Mouse (Mus musculus): ENCODE measurements around the gene Olfr66. TPM values are rescaled to one million over a fixed set of nuclear protein-coding genes. Genes with fewer than 3 reads are reported as not detected.

Gene Olfr66
- not detected in 2 replicates for polyA plus RNA-seq (2012; rRNA removed)

GRCm38 (mm10) chr7:103886152-103886551, at the start of gene Olfr66:
Gene Olfr66, minus strand, starts transcription at chr7:103886252.

GRCm38 (mm10) chr7:103934264-103934663, 48.2 kb upstream of the Olfr66 start, which contains the start of gene Olfr632:
Gene Olfr632, plus strand, starts transcription at chr7:103934347.

DNA sequence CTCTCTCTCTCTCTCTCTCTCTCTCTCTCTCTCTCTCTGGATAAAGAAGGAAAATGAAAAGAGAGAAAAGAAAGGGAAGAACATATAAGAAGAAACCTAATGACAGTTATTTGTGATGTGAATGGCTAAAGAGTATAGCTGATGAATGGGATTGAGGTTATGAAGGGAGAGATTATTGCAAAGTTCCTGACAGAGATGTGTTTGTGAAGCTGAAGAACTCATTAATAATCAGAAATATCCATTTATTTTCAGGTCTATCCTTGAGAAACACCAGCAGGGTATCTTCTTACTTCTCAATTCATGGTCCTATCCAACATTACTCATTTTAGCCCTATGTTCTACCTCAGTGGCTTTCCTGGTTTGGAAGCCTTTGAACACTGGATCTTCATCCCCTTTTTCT, 42.5 kb upstream of the Olfr66 start, which contains the start of gene Olfr631:
Gene Olfr631, plus strand, starts transcription at position 301 of the 400 bp plus-strand sequence.

DNA sequence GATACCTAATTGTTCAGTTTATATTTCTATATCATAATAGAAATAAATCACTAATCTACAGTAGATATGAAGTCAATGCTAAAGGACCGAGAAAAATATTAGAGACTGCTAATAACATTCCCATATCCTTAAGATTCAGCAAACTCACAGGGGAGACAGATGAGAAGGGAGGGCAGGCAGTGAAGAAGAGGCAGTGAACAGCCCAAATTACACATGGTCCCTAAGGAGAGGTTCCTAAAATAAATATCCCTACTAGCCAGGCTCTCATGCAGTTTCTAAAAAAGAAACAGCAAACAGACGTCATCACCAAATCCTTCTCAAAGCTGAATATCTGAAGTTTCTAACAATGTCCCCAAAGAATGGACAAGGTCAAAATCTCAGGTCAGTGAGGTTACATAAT, 17.1 kb upstream of the Olfr66 start, which contains the start of gene Olfr65:
Gene Olfr65, plus strand, starts transcription at position 301 of the 400 bp plus-strand sequence.

DNA sequence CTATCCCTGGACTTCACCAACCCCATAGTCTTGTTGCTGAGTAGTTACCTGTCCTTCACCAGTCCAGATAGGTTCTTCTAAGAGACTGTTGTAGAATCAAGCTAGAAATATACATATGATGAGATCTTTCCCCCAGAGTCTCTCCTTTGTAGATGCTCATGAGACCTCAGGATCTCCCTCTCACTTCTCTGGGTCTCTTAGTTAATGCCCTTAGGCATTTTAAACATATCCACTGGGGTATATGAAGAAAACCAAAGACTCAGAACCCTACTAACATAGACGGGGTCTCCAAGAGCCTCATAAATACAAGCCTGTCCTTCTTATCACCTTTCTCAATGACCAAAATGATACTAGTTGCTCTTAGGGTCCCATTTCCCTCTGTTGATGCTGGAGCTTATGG, 8.3 kb upstream of the Olfr66 start, which contains the start of gene Olfr64:
Gene Olfr64, minus strand, starts transcription at position 101 of the 400 bp plus-strand sequence.

DNA sequence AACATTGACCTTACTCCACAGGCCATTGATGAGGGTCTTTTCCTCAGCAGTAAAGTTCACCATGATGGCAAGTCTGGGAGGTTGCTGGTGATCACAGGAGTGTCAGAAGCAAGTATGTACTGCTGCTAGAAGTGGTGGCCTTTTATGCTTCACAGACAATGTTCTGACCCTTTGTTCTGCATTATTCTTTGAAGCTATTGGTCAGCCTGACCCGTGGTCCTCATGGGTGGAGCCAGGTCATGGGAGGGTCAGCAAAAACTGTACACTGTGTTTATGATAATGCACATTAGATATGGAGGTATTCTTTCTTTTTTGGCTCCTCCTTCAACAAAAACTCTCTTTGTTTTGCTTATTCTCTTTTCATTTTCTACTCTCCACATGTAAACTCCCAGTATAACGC, 33.0 kb downstream of the Olfr66 start, which contains the start of gene Hbb-y:
Gene Hbb-y, minus strand, starts transcription at position 127 of the 400 bp plus-strand sequence.

GRCm38 (mm10) chr7:103843034-103843433, 43.0 kb downstream of the Olfr66 start, which contains the start of gene Hbb-bh1:
Gene Hbb-bh1, minus strand, starts transcription at chr7:103843164.

GRCm38 (mm10) chr7:103840268-103840667, 45.8 kb downstream of the Olfr66 start, which contains the start of gene Hbb-bh2:
Gene Hbb-bh2, minus strand, starts transcription at chr7:103840520.

Other genes starting within 250 kb of the Olfr66 start
- not detected in 2 replicates for gene Olfr622, start 243.6 kb downstream of the Olfr66 start, polyA plus RNA-seq (2012; rRNA removed)
- gene Olfr623, start 222.6 kb downstream of the Olfr66 start, polyA plus RNA-seq (2012; rRNA removed): not detected in 2 replicates
- not detected in 2 replicates for gene Olfr624, start 215.1 kb downstream of the Olfr66 start, polyA plus RNA-seq (2012; rRNA removed)
- not detected in 2 replicates for gene Olfr625-ps1, start 203.5 kb downstream of the Olfr66 start, polyA plus RNA-seq (2012; rRNA removed)
- not detected in 2 replicates for gene Olfr243, start 171.6 kb downstream of the Olfr66 start, polyA plus RNA-seq (2012; rRNA removed)
- not detected in 2 replicates for gene Olfr628, start 155.9 kb downstream of the Olfr66 start, polyA plus RNA-seq (2012; rRNA removed)
- not detected in 2 replicates for gene Olfr629, start 141.3 kb downstream of the Olfr66 start, polyA plus RNA-seq (2012; rRNA removed)
- not detected in 2 replicates for gene Olfr630, start 128.9 kb downstream of the Olfr66 start, polyA plus RNA-seq (2012; rRNA removed)
- not detected in 2 replicates for gene Olfr69, start 114.7 kb downstream of the Olfr66 start, polyA plus RNA-seq (2012; rRNA removed)
- not detected in 2 replicates for gene Olfr68, start 106.6 kb downstream of the Olfr66 start, polyA plus RNA-seq (2012; rRNA removed)
- not detected in 2 replicates for gene Olfr67, start 94.4 kb downstream of the Olfr66 start, polyA plus RNA-seq (2012; rRNA removed)
- 36.7 and 60.5 TPM in 2 replicates for gene Hbb-bt, start 72.3 kb downstream of the Olfr66 start, polyA plus RNA-seq (2012; rRNA removed)
- gene Hbb-bs, start 58.2 kb downstream of the Olfr66 start, polyA plus RNA-seq (2012; rRNA removed): 349 and 591 TPM in 2 replicates
- gene Hbb-bh2, start 45.7 kb downstream of the Olfr66 start, polyA plus RNA-seq (2012; rRNA removed): not detected in 2 replicates
- gene Hbb-bh1, start 43.1 kb downstream of the Olfr66 start, polyA plus RNA-seq (2012; rRNA removed): not detected in 2 replicates
- not detected in 2 replicates for gene Hbb-y, start 33.0 kb downstream of the Olfr66 start, polyA plus RNA-seq (2012; rRNA removed)
- gene Olfr64, start 8.2 kb upstream of the Olfr66 start, polyA plus RNA-seq (2012; rRNA removed): not detected in 2 replicates
- not detected in 2 replicates for gene Olfr65, start 17.2 kb upstream of the Olfr66 start, polyA plus RNA-seq (2012; rRNA removed)
- gene Olfr631, start 42.6 kb upstream of the Olfr66 start, polyA plus RNA-seq (2012; rRNA removed): not detected in 2 replicates
- not detected in 2 replicates for gene Olfr632, start 48.1 kb upstream of the Olfr66 start, polyA plus RNA-seq (2012; rRNA removed)
- not detected in 2 replicates for gene Olfr633, start 58.2 kb upstream of the Olfr66 start, polyA plus RNA-seq (2012; rRNA removed)
- gene Olfr635, start 84.9 kb upstream of the Olfr66 start, polyA plus RNA-seq (2012; rRNA removed): not detected in 2 replicates
- gene Olfr638, start 112.5 kb upstream of the Olfr66 start, polyA plus RNA-seq (2012; rRNA removed): not detected in 2 replicates
- gene Olfr639, start 131.1 kb upstream of the Olfr66 start, polyA plus RNA-seq (2012; rRNA removed): not detected in 2 replicates
- gene Olfr640, start 139.3 kb upstream of the Olfr66 start, polyA plus RNA-seq (2012; rRNA removed): not detected in 2 replicates
- gene Olfr641, start 149.2 kb upstream of the Olfr66 start, polyA plus RNA-seq (2012; rRNA removed): not detected in 2 replicates
- not detected in 2 replicates for gene Olfr642, start 166.4 kb upstream of the Olfr66 start, polyA plus RNA-seq (2012; rRNA removed)
- gene 4930516K23Rik, start 175.2 kb upstream of the Olfr66 start, polyA plus RNA-seq (2012; rRNA removed): not detected in 2 replicates
- gene Olfr644, start 185.6 kb upstream of the Olfr66 start, polyA plus RNA-seq (2012; rRNA removed): not detected in 2 replicates
- gene Olfr645, start 199.2 kb upstream of the Olfr66 start, polyA plus RNA-seq (2012; rRNA removed): not detected in 2 replicates
- not detected in 2 replicates for gene Olfr646, start 218.6 kb upstream of the Olfr66 start, polyA plus RNA-seq (2012; rRNA removed)
- not detected in 2 replicates for gene Ubqln5, start 243.6 kb upstream of the Olfr66 start, polyA plus RNA-seq (2012; rRNA removed)